Mouse (Mus musculus) gonadal fat pad, adult 2 months (tissue): ENCODE data around the gene Olfr453. TPM values are rescaled to one million over a fixed set of nuclear protein-coding genes. Genes with fewer than 3 reads are reported as not detected.

Experiments used
- DNase-seq: peaks from one replicate; pipeline ENCODE4 v3.0.0-alpha.2; 2012; ENCODE audit warnings: low read depth
- polyA plus RNA-seq: library from polyadenylated mRNA; depleted of rRNA; stranded (reverse); fragments of >200 nt; gene quantifications from 2 replicates; pipeline ENCODE4 v1.2.3, GENCODE M21; 2012; rRNA removed

Olfr453 gene
- not detected in 2 replicates for polyA plus RNA-seq

- DNase-seq: no peak
These were observed at the start of gene Olfr453 for GRCm38 (mm10) chr6:42739071-42739470. TSS of gene Olfr453 (plus strand) at chr6:42739371.

- DNase-seq: no peak
These were observed 49.4 kb upstream of the Olfr453 start for GRCm38 (mm10) chr6:42689761-42690160.

GRCm38 (mm10) chr6:42692154-42692516 lies 47.0 kb upstream of the Olfr453 start:
- DNase-seq: no peak

GRCm38 (mm10) chr6:42692517-42693190 lies 46.5 kb upstream of the Olfr453 start:
- DNase-seq: no peak

- DNase-seq: no peak
These were observed 29.6 kb upstream of the Olfr453 start, which contains the start of gene Tcaf1 for GRCm38 (mm10) chr6:42709291-42710211. TSS of gene Tcaf1 (minus strand) at chr6:42710088.

- DNase-seq: no peak
These were observed 24.5 kb upstream of the Olfr453 start for GRCm38 (mm10) chr6:42714668-42715067.

- DNase-seq: no peak
These were observed 21.2 kb upstream of the Olfr453 start for GRCm38 (mm10) chr6:42717973-42718372.

GRCm38 (mm10) chr6:42742303-42742702 lies 3.1 kb downstream of the Olfr453 start:
- DNase-seq: no peak

- no peak for DNase-seq
These were observed 8.7 kb downstream of the Olfr453 start for GRCm38 (mm10) chr6:42747846-42748245.

- DNase-seq: no peak
These were observed 16.9 kb downstream of the Olfr453 start, which contains the start of gene Olfr38 for GRCm38 (mm10) chr6:42756104-42756503. TSS of gene Olfr38 (plus strand) at chr6:42756404.

GRCm38 (mm10) chr6:42777066-42777465 lies 37.9 kb downstream of the Olfr453 start:
- DNase-seq: no peak

GRCm38 (mm10) chr6:42784793-42785192 lies 45.6 kb downstream of the Olfr453 start, which contains the start of gene Olfr452:
TSS of gene Olfr452 (plus strand) at chr6:42785093.
- no peak for DNase-seq

GRCm38 (mm10) chr6:42790247-42790948 lies 51.2 kb downstream of the Olfr453 start:
- no peak for DNase-seq

- no peak for DNase-seq
These were observed 51.9 kb downstream of the Olfr453 start for GRCm38 (mm10) chr6:42790949-42791556.

GRCm38 (mm10) chr6:42794982-42795381 lies 55.8 kb downstream of the Olfr453 start:
- DNase-seq: no peak

Other genes with a start within 250 kb of the Olfr453 start
- gene Olfr455, start 191.8 kb upstream of the Olfr453 start, polyA plus RNA-seq: not detected in 2 replicates
- not detected in 2 replicates for gene Tcaf3, start 141.7 kb upstream of the Olfr453 start, polyA plus RNA-seq
- 3.0 and 4.2 TPM in 2 replicates for gene Tcaf2, start 94.1 kb upstream of the Olfr453 start, polyA plus RNA-seq
- gene Tcaf1, start 29.3 kb upstream of the Olfr453 start, polyA plus RNA-seq: 38.8 and 50.3 TPM in 2 replicates
- not detected in 2 replicates for gene Olfr38, start 17.0 kb downstream of the Olfr453 start, polyA plus RNA-seq
- gene Olfr452, start 45.7 kb downstream of the Olfr453 start, polyA plus RNA-seq: not detected in 2 replicates
- not detected in 2 replicates for gene Olfr450, start 72.6 kb downstream of the Olfr453 start, polyA plus RNA-seq
- gene Olfr449, start 95.0 kb downstream of the Olfr453 start, polyA plus RNA-seq: not detected in 2 replicates
- gene Olfr448, start 151.1 kb downstream of the Olfr453 start, polyA plus RNA-seq: not detected in 2 replicates
- not detected in 2 replicates for gene Olfr447, start 169.5 kb downstream of the Olfr453 start, polyA plus RNA-seq
- gene Olfr446, start 182.0 kb downstream of the Olfr453 start, polyA plus RNA-seq: not detected in 2 replicates
- gene Olfr444, start 209.7 kb downstream of the Olfr453 start, polyA plus RNA-seq: not detected in 2 replicates